Mouse (Mus musculus): ENCODE data around the gene Rtraf. TPM values are rescaled to one million over a fixed set of nuclear protein-coding genes. Genes with fewer than 3 reads are reported as not detected.
"Not testable (repeated sequence)": the region's sequence is repeated elsewhere in the genome, so short reads cannot be mapped to it uniquely, and the experiment has no call there.

The Rtraf gene
- polyA plus RNA-seq (2016; fragmentation: Nextera tagmentation; extraction: Ambion mirVana): 244 TPM in 2 replicates

GRCm38 (mm10) chr14:19823321-19824142 lies at the start of gene Rtraf:
Rtraf (minus strand) TSS chr14:19823824.
- under 1% methylated on average over 79 of the region's 80 CpGs for WGBS
- Histone ChIP-seq H3K36me3 (peaks cover 30% of the 10 kb centered on the region), H3K27me3 (0 out of 2 replicates have a peak, but pooled peaks cover 6% of the 10 kb centered on the region), H3K4me3 (replicated peaks) (peak within 1 kb of the TSS; percentile 98), H3K9ac (replicated peaks) (peak within 1 kb of the TSS; percentile 95), H3K27ac (peak within 1 kb of the TSS; percentile 77), H3K9me3 (no peaks in the 10 kb centered on the region), H3K4me1 (replicated peaks) (peaks cover 11% of the 10 kb centered on the region), H3K4me2 (peak within 1 kb of the TSS; percentile 74)
- peak; percentile 97 for ATAC-seq (ENCODE audit: insufficient number of reproducible peaks, insufficient read depth, low FRiP score, low TSS enrichment, low read depth)

DNA sequence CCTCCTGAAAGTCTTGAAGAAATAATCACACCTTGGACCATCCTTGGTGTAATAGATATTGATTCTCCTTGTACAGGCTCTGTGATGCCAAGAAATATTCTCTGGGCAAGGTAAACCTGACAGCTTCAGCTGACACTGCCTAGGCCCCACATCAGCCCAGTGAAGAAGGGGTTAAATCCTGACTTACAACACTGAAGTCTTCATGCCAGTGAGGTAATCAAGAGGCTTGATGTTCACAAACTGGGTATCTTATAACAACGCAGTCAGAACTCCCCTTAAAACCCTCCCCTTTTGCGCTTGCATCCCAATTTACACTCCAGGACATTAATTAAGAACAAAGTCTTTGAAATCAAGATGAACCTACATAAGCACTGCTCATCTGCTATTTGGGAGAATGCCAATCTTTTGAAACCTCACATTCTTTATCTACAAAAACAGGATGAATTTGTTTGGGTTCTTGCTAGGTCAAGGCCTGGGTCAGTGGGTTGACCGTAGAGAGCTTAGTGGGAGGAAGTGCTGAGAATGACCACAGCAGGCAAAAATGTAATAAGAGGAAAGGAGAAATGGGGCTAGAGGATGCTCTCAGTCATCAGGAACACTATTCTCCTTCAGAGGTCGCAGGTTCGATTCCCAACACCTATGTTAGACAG lies 43.8 kb upstream of the Rtraf start:
- 73% methylated on average over 5 of the region's 5 CpGs for WGBS

GRCm38 (mm10) chr14:19865121-19865520 lies 41.5 kb upstream of the Rtraf start:
- not testable (repeated sequence) for H3K4me2 ChIP-seq; H3K9ac ChIP-seq (replicated peaks); ATAC-seq (ENCODE audit: insufficient number of reproducible peaks, insufficient read depth, low FRiP score, low TSS enrichment, low read depth); H3K36me3 ChIP-seq; H3K4me3 ChIP-seq (replicated peaks); H3K4me1 ChIP-seq (replicated peaks); H3K27ac ChIP-seq; H3K9me3 ChIP-seq; H3K27me3 ChIP-seq
- 86% methylated on average over 9 of the region's 9 CpGs for WGBS

More for the DNA sequence above, 43.8 kb upstream of the Rtraf start:
- no peak for ATAC-seq (ENCODE audit: insufficient number of reproducible peaks, insufficient read depth, low FRiP score, low TSS enrichment, low read depth)
- no peak overlapping the region for H3K4me3 ChIP-seq (replicated peaks)
- H3K9me3 ChIP-seq: no peaks in the 10 kb centered on the region
- no peaks in the 10 kb centered on the region for H3K36me3 ChIP-seq
- no peak overlapping the region for H3K9ac ChIP-seq (replicated peaks)
- no peaks in the 10 kb centered on the region for H3K4me1 ChIP-seq (replicated peaks)
- no peak overlapping the region for H3K27ac ChIP-seq
- no peaks in the 10 kb centered on the region for H3K27me3 ChIP-seq
- no peak overlapping the region for H3K4me2 ChIP-seq

DNA sequence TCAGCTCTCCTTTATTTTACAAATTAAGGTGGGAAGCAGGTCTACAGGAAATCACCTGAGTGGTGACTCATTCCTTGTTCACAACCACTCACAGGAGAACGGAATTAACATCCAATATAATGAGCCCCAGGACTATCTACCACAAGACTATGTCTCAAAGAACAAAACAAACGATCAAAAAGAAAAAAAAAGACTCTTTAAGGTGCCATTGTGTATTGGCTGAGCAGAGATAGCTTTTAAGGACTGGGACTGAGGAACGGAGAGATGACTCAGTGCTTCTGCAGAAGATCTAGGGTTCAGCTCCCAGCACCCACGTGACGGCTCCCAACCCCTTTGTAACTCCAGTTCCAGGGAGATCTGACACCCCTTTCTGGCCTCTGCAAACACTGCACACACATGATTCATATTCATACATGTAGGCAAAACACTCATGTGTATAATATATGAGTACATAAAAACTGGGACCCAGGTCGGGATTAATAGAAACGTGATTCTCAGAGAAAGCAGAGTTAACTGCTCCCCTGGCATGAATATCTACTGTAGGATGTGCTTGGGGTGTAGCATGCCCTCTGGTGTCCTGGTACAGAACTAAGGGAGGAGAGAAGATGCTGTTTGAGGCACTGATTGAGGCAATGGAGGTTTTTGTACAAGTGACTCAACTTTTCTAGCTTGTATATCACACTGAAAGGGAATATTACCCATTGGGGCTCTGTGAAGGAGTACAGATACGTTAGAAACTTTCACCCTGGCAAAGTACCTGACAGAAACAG lies 37.9 kb upstream of the Rtraf start:
- Histone ChIP-seq H3K4me1 (replicated peaks) (no peaks in the 10 kb centered on the region), H3K9ac (replicated peaks) (no peak overlapping the region), H3K4me3 (replicated peaks) (no peak overlapping the region), H3K27me3 (no peaks in the 10 kb centered on the region), H3K27ac (no peak overlapping the region), H3K9me3 (no peaks in the 10 kb centered on the region), H3K4me2 (no peak overlapping the region), H3K36me3 (no peaks in the 10 kb centered on the region)
- no peak for ATAC-seq (ENCODE audit: insufficient number of reproducible peaks, insufficient read depth, low FRiP score, low TSS enrichment, low read depth)
- 89% methylated on average over 8 of the region's 8 CpGs for WGBS

- Histone ChIP-seq H3K4me3 (replicated peaks) (no peak overlapping the region), H3K4me2 (no peak overlapping the region), H3K9ac (replicated peaks) (no peak overlapping the region), H3K9me3 (no peaks in the 10 kb centered on the region), H3K27me3 (no peaks in the 10 kb centered on the region), H3K36me3 (no peaks in the 10 kb centered on the region), H3K4me1 (replicated peaks) (no peaks in the 10 kb centered on the region), H3K27ac (no peak overlapping the region)
- ATAC-seq (ENCODE audit: insufficient number of reproducible peaks, insufficient read depth, low FRiP score, low TSS enrichment, low read depth): no peak
- 93% methylated on average over 4 of the region's 4 CpGs for WGBS
Measured at GRCm38 (mm10) chr14:19860281-19860680, 36.7 kb upstream of the Rtraf start.

DNA sequence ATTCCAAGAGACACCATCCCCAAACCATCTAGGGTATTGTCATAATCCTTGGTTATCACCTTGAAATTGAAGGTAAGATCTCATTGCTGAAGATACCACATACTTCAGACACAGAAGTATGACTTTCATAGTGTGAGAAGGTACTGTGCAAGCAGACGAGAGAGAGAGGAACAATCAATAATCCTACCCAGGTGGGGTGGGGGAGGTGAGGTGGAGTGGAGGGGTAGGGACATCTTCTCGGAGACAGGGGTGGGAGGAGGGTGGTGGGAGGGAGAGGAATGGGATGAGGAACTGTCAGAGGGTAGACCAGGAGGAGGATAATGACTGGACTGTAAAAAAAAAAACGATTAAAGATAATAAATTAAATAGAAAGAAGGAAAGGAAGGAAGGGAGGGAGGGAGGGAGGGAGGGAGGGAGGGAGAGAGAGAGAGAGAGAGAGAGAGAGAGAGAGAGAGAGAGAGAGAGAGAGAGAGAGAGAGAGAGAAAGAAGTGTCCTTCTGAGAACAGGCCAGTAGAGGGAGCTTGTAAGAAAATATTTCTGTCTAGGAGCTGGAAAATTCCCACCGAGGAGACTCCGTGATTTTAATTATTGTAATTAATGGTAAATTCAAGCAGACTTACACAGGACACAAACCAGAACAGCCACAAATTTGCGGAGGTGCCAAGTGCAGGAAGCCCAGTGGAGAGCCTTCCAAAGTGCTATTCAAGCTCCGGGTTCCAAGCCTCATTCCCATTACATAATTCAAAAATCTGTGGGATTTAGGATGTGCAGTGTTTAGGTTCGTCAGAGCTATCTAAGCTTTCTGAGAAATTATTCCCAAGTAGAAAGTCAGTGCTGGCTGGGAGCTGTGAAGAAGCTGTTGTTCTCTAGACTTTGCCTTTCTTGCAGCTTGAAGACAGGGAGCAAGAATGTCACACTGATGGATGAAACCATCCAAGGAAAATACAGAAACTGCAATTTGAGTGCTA lies 35.5 kb upstream of the Rtraf start:
- Histone ChIP-seq H3K36me3 (no peaks in the 10 kb centered on the region), H3K27ac (no peak overlapping the region), H3K4me1 (replicated peaks) (no peaks in the 10 kb centered on the region), H3K9me3 (no peaks in the 10 kb centered on the region), H3K4me2 (no peak overlapping the region), H3K9ac (replicated peaks) (no peak overlapping the region), H3K4me3 (replicated peaks) (no peak overlapping the region), H3K27me3 (no peaks in the 10 kb centered on the region)
- ATAC-seq (ENCODE audit: insufficient number of reproducible peaks, insufficient read depth, low FRiP score, low TSS enrichment, low read depth): no peak
- 46% methylated on average over 8 of the region's 8 CpGs for WGBS

DNA sequence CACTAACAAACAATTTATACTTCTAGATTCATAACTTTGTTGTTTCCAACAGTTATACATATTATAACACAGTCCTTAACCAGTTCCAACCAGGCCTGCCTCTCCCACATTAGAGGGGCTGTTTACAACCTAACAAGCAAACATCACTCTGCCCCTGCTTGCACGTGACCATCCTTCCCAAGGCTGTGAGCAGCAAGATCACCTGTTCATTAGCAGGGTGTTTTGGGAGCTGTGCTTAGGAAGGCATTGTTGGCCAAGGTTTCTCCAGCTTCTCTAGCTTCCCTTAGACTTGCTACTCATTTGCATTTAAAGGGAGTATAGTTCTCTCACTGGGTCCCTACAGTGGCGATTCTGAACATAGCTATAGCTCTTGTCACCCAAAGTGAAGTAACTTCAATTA lies 34.7 kb upstream of the Rtraf start:
- Histone ChIP-seq H3K4me3 (replicated peaks) (no peak overlapping the region), H3K9ac (replicated peaks) (no peak overlapping the region), H3K27me3 (no peaks in the 10 kb centered on the region), H3K27ac (no peak overlapping the region), H3K9me3 (no peaks in the 10 kb centered on the region), H3K4me2 (no peak overlapping the region), H3K36me3 (no peaks in the 10 kb centered on the region), H3K4me1 (replicated peaks) (peaks cover 4% of the 10 kb centered on the region; the same call in 1 of the 2 replicates)
- WGBS: 65% methylated on average over 2 of the region's 2 CpGs
- ATAC-seq (ENCODE audit: insufficient number of reproducible peaks, insufficient read depth, low FRiP score, low TSS enrichment, low read depth): no peak

DNA sequence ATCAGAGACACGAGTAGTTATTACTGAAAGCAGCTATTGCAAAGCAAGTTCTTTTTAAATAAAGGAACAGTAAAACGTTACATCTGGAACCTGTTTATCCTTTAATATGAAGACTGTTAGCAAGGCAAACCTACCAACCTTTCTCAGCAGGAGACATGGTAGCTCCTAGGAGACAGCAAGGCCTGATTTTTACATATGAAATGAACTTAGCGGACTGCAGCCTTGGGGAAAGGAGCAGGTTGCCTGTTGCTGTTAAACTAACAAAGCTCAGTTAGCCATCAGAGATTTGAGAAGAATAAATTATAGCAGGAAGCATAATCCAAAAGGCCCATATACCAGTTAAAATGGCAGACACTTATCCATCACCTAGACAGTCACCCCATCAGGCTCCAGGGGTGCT lies 29.8 kb upstream of the Rtraf start:
- 46% methylated on average over 3 of the region's 3 CpGs for WGBS
- no peak for ATAC-seq (ENCODE audit: insufficient number of reproducible peaks, insufficient read depth, low FRiP score, low TSS enrichment, low read depth)
- H3K36me3 ChIP-seq: no peaks in the 10 kb centered on the region
- H3K4me2 ChIP-seq: no peak overlapping the region
- no peak overlapping the region for H3K27ac ChIP-seq
- H3K4me3 ChIP-seq (replicated peaks): no peak overlapping the region
- H3K4me1 ChIP-seq (replicated peaks): peaks cover 4% of the 10 kb centered on the region; the same call in 1 of the 2 replicates
- no peaks in the 10 kb centered on the region for H3K27me3 ChIP-seq
- no peaks in the 10 kb centered on the region for H3K9me3 ChIP-seq
- no peak overlapping the region for H3K9ac ChIP-seq (replicated peaks)

DNA sequence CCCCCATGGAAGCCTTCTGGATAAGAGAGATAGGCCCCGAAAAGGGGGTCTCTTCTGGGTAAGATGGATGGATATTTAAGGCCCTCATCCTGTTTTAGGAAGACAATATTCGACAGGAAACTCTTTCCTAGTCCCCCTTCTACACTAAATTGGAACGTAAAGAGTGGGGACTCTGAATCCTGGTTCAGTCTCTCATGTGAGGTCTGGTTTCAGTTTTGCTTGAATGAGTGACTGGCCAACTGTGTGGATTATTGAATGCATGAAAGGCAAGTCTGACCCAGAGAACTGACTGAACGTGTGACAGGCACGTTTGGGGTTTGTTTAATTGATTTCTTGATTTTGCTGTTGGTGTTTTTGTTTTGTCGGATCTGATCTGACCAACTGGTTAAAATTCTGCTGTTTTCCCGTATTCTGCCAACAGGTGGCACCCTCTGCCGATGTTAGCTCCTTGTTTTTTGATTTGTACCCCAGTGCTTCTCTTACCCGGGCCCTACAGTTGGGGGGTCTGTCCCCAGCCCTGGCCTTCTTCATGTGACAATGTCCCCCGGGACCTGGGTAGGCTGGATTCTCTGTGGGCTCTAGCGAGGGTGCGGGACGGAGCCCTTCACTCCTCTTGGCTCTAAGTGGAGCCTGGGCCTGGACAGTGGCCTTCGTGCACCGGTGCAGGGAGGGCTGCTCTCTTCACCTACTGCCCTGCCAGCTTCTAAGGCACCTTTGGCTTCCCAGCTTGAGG lies 16.1 kb upstream of the Rtraf start:
- 0 out of 2 replicates have a peak, but pooled peaks have one; percentile 68 for ATAC-seq (ENCODE audit: insufficient number of reproducible peaks, insufficient read depth, low FRiP score, low TSS enrichment, low read depth)
- 29% methylated on average over 15 of the region's 15 CpGs for WGBS
- Histone ChIP-seq H3K4me2 (peak overlapping the region; percentile 48), H3K4me1 (replicated peaks) (0 out of 2 replicates have a peak, but pooled peaks cover 3% of the 10 kb centered on the region), H3K9ac (replicated peaks) (peak overlapping the region; percentile 42; the same call in 1 of the 2 replicates), H3K27me3 (no peaks in the 10 kb centered on the region), H3K9me3 (no peaks in the 10 kb centered on the region), H3K4me3 (replicated peaks) (peak overlapping the region; percentile 19), H3K36me3 (no peaks in the 10 kb centered on the region), H3K27ac (no peak overlapping the region)

DNA sequence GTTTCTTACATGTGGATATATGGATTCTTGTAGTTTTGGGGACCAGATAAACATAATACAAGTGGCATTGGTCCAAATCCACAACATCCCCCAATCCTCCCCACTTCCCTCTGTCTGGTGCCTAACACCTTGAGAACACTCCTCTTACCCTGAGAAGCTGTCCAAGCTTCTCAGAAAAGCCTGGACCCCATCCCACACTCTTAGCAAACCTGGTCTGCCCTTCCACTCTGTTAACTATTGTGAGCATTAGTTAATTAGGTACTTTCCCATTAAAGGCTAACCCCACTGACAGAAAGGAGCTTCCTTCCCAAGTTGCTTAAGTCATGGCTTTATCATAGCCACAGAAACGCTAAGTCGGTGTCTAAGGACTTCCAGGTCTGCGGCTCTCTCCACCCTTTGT lies 12.7 kb upstream of the Rtraf start:
- H3K4me1 ChIP-seq (replicated peaks): 0 out of 2 replicates have a peak, but pooled peaks cover 3% of the 10 kb centered on the region
- no peaks in the 10 kb centered on the region for H3K36me3 ChIP-seq
- no peaks in the 10 kb centered on the region for H3K27me3 ChIP-seq
- no peak for ATAC-seq (ENCODE audit: insufficient number of reproducible peaks, insufficient read depth, low FRiP score, low TSS enrichment, low read depth)
- H3K4me2 ChIP-seq: no peak overlapping the region
- no peaks in the 10 kb centered on the region for H3K9me3 ChIP-seq
- H3K27ac ChIP-seq: no peak overlapping the region
- no peak overlapping the region for H3K4me3 ChIP-seq (replicated peaks)
- 94% methylated on average over 3 of the region's 3 CpGs for WGBS
- H3K9ac ChIP-seq (replicated peaks): no peak overlapping the region
